ENCODE assay signal across 7 mouse cellular contexts in genomic region chr19:40736680-40737512, GRCm38 (mm10). TPM values are rescaled to one million over a fixed set of nuclear protein-coding genes. Genes with fewer than 3 reads are reported as not detected.
A peak's percentile ranks its signal among the peaks of the same experiment; 100 is the strongest.
DNase-seq lines count a peak whose midpoint lies in the region; ATAC-seq and TF ChIP-seq lines count a peak whose summit lies in the region.

No protein-coding gene starts in this region.

- TF ChIP-seq CTCF in cortical plate, adult 2 months (IDR thresholded peaks at IDR 0.05; ENCODE audit: extremely low read depth, insufficient read depth, low read length): peak; percentile 82
- TF ChIP-seq CTCF in hindbrain, postnatal 0 days (IDR thresholded peaks at IDR 0.05; ENCODE audit: low read depth): peak; percentile 90
- TF ChIP-seq CTCF in left cerebral cortex, adult 2 months (IDR thresholded peaks at IDR 0.05): peak; percentile 82

- H3K27ac ChIP-seq in cortical plate, adult 2 months (ENCODE audit: insufficient read depth, low read length): no peak overlapping the region
- H3K27ac ChIP-seq in hindbrain, postnatal 0 days: peak overlapping the region; percentile 70
- peak overlapping the region; percentile 32; the same call in 1 of the 2 replicates for H3K27ac ChIP-seq in left cerebral cortex, adult 2 months

- no peak for TF ChIP-seq POLR2A in cortical plate, adult 2 months (IDR thresholded peaks at IDR 0.05; ENCODE audit: extremely low read depth, insufficient read depth, low read length)

- WGBS in hindbrain, postnatal 0 days: 15% methylated on average over 17 of the region's 17 CpGs

- H3K4me3 ChIP-seq in cortical plate, adult 2 months (ENCODE audit: insufficient read depth, low read length): peak overlapping the region; percentile 3; the same call in 1 of the 2 replicates
- peak overlapping the region; percentile 5 for H3K4me3 ChIP-seq in hindbrain, postnatal 0 days (ENCODE audit: low read length)
- H3K4me3 ChIP-seq in left cerebral cortex, adult 2 months: 0 out of 2 replicates have a peak overlapping the region, but pooled peaks have one; percentile 13

- H3K27me3 ChIP-seq in hindbrain, postnatal 0 days (ENCODE audit: insufficient read depth, low read length): no peaks in the 10 kb centered on the region

- H3K36me3 ChIP-seq in hindbrain, postnatal 0 days (ENCODE audit: insufficient read depth, low read length): no peaks in the 10 kb centered on the region

- peak overlapping the region; percentile 49 for H3K4me2 ChIP-seq in hindbrain, postnatal 0 days (ENCODE audit: low read depth, low read length)

- H3K9me3 ChIP-seq in hindbrain, postnatal 0 days (ENCODE audit: low read length): no peaks in the 10 kb centered on the region

- H3K9ac ChIP-seq in hindbrain, postnatal 0 days (replicated peaks; ENCODE audit: low read length): peak overlapping the region; percentile 33

- DNase-seq in adrenal gland, adult 18-20 months (ENCODE audit: low spot score in 2 of 2): peak; percentile 39 to 50
- DNase-seq in gastrocnemius, adult 8-10 months (ENCODE audit: low spot score in 2 of 2): peak; percentile 39 to 53
- DNase-seq in hindbrain, postnatal 0 days (ENCODE audit: low spot score): peak; percentile 95
- DNase-seq in left cerebral cortex, adult 2 months (ENCODE audit: extremely low spot score in 1 of 2, low spot score in 2 of 2): peak; percentile 73 to 76
- DNase-seq in right cerebral cortex, adult 2 months (ENCODE audit: low spot score in 2 of 2): peak; percentile 77 to 78

- intact Hi-C loops in left cerebral cortex, adult 2 months (cut with DNase I): loop anchor here (5.0 kb wide), 1 partner anchor 95 kb away; the partner anchor contains the start of gene Ccnj

- H3K4me1 ChIP-seq in cortical plate, adult 2 months (ENCODE audit: control insufficient read depth, insufficient read depth, low read length): peaks cover 6% of the 10 kb centered on the region
- peaks cover 4% of the 10 kb centered on the region; the same call in 1 of the 2 replicates for H3K4me1 ChIP-seq in hindbrain, postnatal 0 days (ENCODE audit: insufficient read depth, low read length)

- ATAC-seq in hindbrain, postnatal 0 days: peak; percentile 94
- ATAC-seq in megakaryocyte, adult 5-6 weeks (ENCODE audit: poor library complexity, severe bottlenecking): peak; percentile 95

RNA-seq across cellular contexts. Expression of gene Cc2d2b, which starts 11.7 kb away (rescaled TPM):
- under 1 TPM in 1 of 2 experiments, not detected in 1; 0.45 TPM for total RNA-seq in adrenal gland, adult 18-20 months (2021)
- 0.17 and 0.19 TPM in 2 replicates for polyA plus RNA-seq in cortical plate, adult 2 months (2012; rRNA removed)
- total RNA-seq in gastrocnemius, adult 8-10 months (2022): not detected
- not detected in 2 replicates for total RNA-seq in hindbrain, postnatal 0 days (2014; rRNA removed)
- 0.14 and 0.16 TPM in 2 replicates for polyA plus RNA-seq in hindbrain, postnatal 0 days (2015; fragmentation: Nextera tagmentation; extraction: Ambion mirVana)
- under 1 TPM; 0.23 to 0.88 TPM for total RNA-seq in left cerebral cortex, adult 2 months (2021)
- not detected in 2 replicates for total RNA-seq in megakaryocyte, adult 5-6 weeks (2015)
- total RNA-seq in megakaryocyte, adult 5-6 weeks (2017): not detected in 2 replicates

Comparison
In these comparisons a context has a peak if more than half of its experiments do, and no peak if none do; other contexts are left out.
1. DNase-seq: peak in every context shown above with its lines; median percentile 95 in hindbrain, postnatal 0 days; 78 in right cerebral cortex, adult 2 months; 74 in left cerebral cortex, adult 2 months; 46 in gastrocnemius, adult 8-10 months; 44 in adrenal gland, adult 18-20 months.